Mouse (Mus musculus) midbrain, postnatal 0 days (tissue): ENCODE results near the gene Ceacam5. TPM values are rescaled to one million over a fixed set of nuclear protein-coding genes. Genes with fewer than 3 reads are reported as not detected.

ENCODE experiments used
- ATAC-seq: fragments of 200-750 bp; cut with Nextera tagmentation; 2 replicates; pipeline ENCODE4 v1.8.0; 2017; ENCODE audit warnings: moderate number of reproducible peaks, mild to moderate bottlenecking, moderate TSS enrichment, moderate library complexity; ENCODE audit not compliant: low FRiP score
- DNase-seq: peaks from one replicate; pipeline ENCODE4 v3.0.0-alpha.2; 2015; ENCODE audit warnings: low spot score
- H3K27ac ChIP-seq: fragments of 300-500 bp; sonication (generic); 2 replicates; pipeline ENCODE4 v1.5.1; 2014; ENCODE audit warnings: low read depth, mild to moderate bottlenecking, low read length, mixed read lengths
- H3K27me3 ChIP-seq: fragments of 300-500 bp; sonication (generic); 2 replicates; pipeline ENCODE4 v1.6.1; 2014; ENCODE audit warnings: low read length, control low read depth, mixed read lengths; ENCODE audit not compliant: insufficient read depth
- H3K36me3 ChIP-seq: fragments of 300-500 bp; sonication (generic); 2 replicates; pipeline ENCODE4 v1.6.1; 2014; ENCODE audit warnings: low read length, control low read depth, mixed read lengths; ENCODE audit not compliant: insufficient read depth
- H3K4me1 ChIP-seq: fragments of 300-500 bp; sonication (generic); 2 replicates; pipeline ENCODE4 v1.6.1; 2014; ENCODE audit warnings: mild to moderate bottlenecking, control low read depth, antibody characterized with exemption, low read length, mixed read lengths; ENCODE audit not compliant: insufficient read depth
- H3K4me2 ChIP-seq: fragments of 300-500 bp; sonication (generic); 2 replicates; pipeline ENCODE4 v1.6.1; 2014; ENCODE audit warnings: low read depth, mild to moderate bottlenecking, low read length, mixed read lengths; ENCODE audit not compliant: poor library complexity, severe bottlenecking
- H3K4me3 ChIP-seq: fragments of 300-500 bp; sonication (generic); 2 replicates; pipeline ENCODE4 v1.5.1; 2014; ENCODE audit warnings: low read depth, mild to moderate bottlenecking, low read length, moderate library complexity
- H3K9ac ChIP-seq: fragments of 300-500 bp; sonication (generic); replicated peaks from 2 replicates; pipeline ENCODE4 v1.6.1; 2014; ENCODE audit warnings: mild to moderate bottlenecking, low read length, moderate library complexity, mixed read lengths; ENCODE audit not compliant: poor library complexity, severe bottlenecking
- H3K9me3 ChIP-seq: fragments of 300-500 bp; sonication (generic); 2 replicates; pipeline ENCODE4 v1.6.1; 2016; ENCODE audit warnings: low read length, control low read depth
- CTCF ChIP-seq: IDR thresholded peaks from 2 replicates; pipeline ENCODE4 v1.5.1; 2016; ENCODE audit warnings: antibody characterized with exemption, mild to moderate bottlenecking
- WGBS: fragments of 180-500 bp; shearing (Covaris S2); extraction: QIAGEN DNeasy Blood & Tissue Kit; methylation state at CpG from one replicate; pipeline ENCODE4 v1.1.7; 2014; 5-methylcytosine and 5-hydroxymethylcytosine counted together
- polyA plus RNA-seq: library from polyadenylated mRNA; unstranded; fragments of >200 nt; fragmentation: Nextera tagmentation; extraction: Ambion mirVana; gene quantifications from 2 replicates; pipeline ENCODE4 v1.2.1, GENCODE M21; 2015
- total RNA-seq: library from RNA; depleted of rRNA; stranded (reverse); fragments of >200 nt; gene quantifications from 2 replicates; pipeline ENCODE4 v1.2.3, GENCODE M21; 2014; rRNA removed

Gene Ceacam5
- total RNA-seq (not detected in 2 replicates), polyA plus RNA-seq (not detected in 2 replicates)

DNA sequence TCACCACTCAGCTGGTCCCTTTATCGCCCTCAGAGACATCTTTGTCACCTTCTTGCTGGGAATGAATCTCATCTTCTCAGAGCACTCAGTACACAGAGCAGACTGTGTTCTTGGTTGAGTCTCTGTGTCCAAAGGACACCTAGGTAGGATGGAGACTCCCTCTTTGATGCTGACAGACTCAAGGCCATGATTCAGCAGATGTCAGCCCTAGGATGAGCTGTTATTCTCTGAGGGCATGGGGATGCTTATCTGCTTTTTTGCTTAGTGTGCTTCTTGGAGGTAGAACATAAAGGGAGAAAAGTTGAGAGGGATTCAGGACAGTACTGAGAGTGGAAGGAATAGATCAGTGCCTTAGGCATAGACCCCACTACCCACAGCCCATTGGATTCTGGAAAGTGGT lies at the start of gene Ceacam5:
Ceacam5 (plus strand) TSS at position 301 of the 400 bp plus-strand sequence.
- DNase-seq = no peak
- Histone ChIP-seq H3K27me3 (no peaks in the 10 kb centered on the region), H3K36me3 (no peaks in the 10 kb centered on the region), H3K4me3 (no peak within 1 kb of the TSS), H3K9me3 (peaks cover 59% of the 10 kb centered on the region; the same call in 1 of the 2 replicates), H3K27ac (no peak within 1 kb of the TSS), H3K4me2 (no peak within 1 kb of the TSS), H3K9ac (no peak within 1 kb of the TSS), H3K4me1 (no peaks in the 10 kb centered on the region)
- no peak for ATAC-seq
- WGBS = 53% methylated on average over 1 of the region's 1 CpGs
- no peak for TF ChIP-seq CTCF

Other genes starting within 250 kb of the Ceacam5 start
- gene Ceacam14, start 99.4 kb downstream of the Ceacam5 start, total RNA-seq = not detected in 2 replicates
- gene Ceacam14, start 99.4 kb downstream of the Ceacam5 start, polyA plus RNA-seq = not detected in 2 replicates
- gene Gm5155, start 158.5 kb downstream of the Ceacam5 start, total RNA-seq = not detected in 2 replicates
- not detected in 2 replicates for gene Gm5155, start 158.5 kb downstream of the Ceacam5 start, polyA plus RNA-seq